Mouse (Mus musculus): ENCODE measurements around the gene 2010111I01Rik.
"Not testable (repeated sequence)": the region's sequence is repeated elsewhere in the genome, so short reads cannot be mapped to it uniquely, and the experiment has no call there.

The 2010111I01Rik gene

DNA sequence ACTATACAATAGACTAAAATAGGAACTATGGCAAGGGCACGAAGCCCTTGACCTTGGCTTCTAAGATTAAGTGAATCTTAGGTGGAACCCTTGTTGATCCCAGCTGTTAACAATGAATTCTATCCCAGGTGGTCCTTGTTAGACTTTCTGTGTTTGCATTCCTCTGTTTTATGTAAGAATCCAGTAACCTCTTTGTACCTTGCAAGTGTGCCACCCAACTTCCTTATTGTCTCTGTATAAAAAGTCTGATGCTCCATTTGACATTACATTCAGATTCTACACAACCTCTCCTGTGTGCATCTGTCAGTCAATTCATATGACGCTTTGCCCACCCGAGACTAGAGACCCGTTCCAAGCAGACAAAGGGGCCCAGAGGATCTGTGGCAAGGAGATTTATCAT is 388.6 kb downstream of the 2010111I01Rik start:
- not testable (repeated sequence) for DNase-seq (ENCODE audit: low read depth)

DNA sequence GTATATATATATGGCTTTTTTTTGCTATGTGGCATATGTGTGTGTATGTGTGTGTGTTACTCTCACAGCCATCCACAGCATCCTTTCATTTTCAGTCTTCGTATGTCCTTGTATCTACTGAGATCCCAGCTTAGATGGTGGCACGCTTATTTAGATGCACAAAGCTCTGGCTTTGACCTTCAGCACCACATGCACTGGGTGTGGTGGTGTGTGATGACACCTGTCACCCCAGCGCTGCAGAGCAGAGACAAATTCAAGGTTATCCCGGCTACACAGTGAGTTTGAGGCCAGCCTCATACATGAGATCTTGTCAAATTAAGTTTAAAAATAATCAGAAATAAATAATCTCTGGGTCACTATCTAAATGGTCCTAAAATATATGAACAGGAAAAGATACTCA is 391.4 kb downstream of the 2010111I01Rik start:
- no peak for DNase-seq (ENCODE audit: low read depth)

DNA sequence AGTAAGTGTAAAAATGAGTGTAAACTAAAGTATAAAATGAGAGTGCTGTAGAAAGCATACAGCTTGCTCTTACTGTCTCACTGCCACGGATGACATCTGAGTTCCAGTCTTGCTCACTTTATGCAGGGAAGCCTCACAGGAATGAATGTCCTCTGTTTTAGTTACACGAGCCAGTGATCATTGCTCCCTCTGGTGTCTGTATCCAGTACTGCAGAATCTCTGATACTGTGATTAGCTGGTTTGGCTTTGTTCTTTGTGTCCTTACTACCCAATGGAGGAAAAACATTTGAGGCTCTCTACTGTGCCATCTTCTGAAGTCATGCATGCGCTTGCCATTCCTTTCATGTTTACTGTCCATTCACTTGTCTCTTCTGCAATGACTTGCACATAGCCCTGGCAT is 391.9 kb downstream of the 2010111I01Rik start:
- peak; percentile 70 for DNase-seq (ENCODE audit: low read depth)

DNA sequence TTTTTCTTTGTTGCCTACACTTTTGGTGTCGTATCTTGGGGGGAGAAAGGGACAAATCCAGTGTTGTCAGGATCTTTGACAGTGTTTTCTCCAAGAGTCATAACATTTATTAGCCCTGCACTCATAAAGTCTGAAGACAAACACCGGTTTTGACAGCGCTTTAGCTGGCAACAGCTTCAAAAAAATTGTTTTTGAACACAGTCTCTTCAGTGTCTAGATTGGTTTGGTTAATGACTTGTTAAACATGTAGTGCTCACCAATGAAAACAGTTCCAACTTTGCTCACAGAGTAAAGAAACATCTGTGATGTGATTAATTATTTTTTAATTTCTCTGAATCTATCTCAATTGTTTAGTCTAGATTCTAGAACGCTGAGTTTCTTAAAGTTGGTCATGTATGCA is 394.7 kb downstream of the 2010111I01Rik start:
- no peak for DNase-seq (ENCODE audit: low read depth)

DNA sequence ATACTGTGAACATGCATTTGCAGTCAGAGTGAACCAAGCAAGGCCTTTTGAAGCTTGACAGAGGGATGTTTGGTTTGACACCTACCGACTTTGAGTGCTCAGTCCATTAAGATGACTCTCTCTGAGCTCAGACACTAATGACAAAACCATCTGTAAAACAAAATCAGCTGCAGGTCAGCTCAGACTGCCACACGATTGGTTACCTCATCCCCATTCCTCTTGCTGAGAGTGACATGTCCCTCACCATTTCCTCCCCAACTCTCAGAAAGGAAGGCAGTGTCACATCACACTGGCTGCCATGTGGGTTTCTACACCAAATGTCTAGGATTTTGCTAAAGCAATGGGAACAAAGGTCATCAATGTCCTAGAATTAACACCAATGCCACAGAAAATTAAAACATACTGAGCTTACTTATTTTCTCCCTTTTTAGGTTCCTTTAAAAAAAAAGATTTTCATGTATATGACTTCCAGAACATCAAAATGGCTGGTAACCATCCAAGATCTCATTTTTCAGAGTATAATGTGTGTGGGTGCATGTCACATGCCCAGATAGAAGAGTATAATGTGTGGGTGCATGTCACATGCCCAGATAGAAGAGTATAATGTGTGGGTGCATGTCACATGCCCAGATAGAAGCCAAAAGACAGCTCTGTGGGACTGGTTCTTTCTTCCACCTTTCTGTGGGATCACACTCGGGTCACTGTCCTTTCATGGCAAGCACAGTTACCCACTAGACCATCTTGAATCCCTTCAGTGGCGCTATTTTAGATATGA is 395.6 kb downstream of the 2010111I01Rik start:
- no peak for DNase-seq (ENCODE audit: low read depth)

DNA sequence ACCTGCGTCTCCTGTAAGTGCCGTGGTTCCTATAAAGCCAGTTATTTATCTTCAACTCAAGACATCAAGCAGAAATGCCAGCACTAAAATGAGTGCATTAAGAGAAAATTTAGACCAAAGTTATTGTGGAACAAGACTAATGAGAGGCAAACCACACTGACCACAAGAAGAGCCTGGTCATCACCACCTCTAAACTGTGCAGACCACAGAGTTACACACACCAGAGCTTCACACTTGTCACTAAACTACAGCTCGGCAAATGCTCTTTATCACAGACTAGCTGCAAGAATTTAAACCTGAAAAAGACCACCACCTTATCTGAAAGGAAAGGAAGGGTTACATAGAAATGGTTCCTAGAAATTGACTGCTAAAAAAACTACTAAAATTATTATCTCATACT is 397.1 kb downstream of the 2010111I01Rik start:
- peak; percentile 18 for DNase-seq (ENCODE audit: low read depth)

DNA sequence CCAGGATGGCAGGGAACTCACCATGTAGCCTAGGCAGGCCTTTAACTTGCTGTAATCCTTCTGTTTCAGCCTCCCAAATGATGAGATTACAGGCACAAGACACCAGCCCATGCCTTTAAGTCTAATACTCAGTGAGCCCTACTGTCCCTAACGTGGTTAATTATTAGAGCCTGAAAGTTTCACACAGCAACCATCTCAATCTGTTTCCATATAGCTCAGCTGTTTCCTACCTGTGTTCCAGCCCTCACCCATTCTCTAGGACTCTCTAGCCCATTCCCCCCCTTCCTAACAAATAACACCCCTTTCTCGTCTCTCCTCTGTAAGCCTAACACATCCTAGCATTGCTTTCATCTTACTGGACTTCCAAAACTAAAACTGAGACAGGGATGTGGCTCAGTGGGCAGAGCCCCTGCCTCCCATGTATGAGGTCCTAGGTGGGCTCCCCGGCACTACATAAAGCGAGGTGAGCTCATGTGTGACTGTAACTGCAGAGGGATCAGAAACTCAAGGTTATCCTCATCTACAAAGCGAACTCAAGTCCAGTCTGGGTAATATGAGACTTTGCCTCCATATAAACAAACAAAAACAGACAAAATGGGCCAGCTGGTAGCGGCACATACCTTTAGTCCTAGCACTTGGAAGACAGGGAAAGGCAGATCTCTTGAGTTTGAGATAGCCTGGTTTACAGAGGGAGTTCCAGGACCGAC is 408.9 kb downstream of the 2010111I01Rik start:
- no peak for DNase-seq (ENCODE audit: low read depth)

Measured in c-Kit-positive CD71-negative TER-119-negative erythroid progenitor cells, embryonic 14.5 days (primary cell).